Mouse (Mus musculus) liver, embryonic 14.5 days (tissue): ENCODE data around the gene Nacad. TPM values are rescaled to one million over a fixed set of nuclear protein-coding genes. Genes with fewer than 3 reads are reported as not detected.

Experiments
- ATAC-seq: fragments of 200-750 bp; cut with Nextera tagmentation; 2 replicates; pipeline ENCODE4 v1.8.0; 2017; ENCODE audit warnings: moderate number of reproducible peaks, mild to moderate bottlenecking, moderate library complexity; ENCODE audit not compliant: insufficient read depth
- DNase-seq, 3 experiments: peaks; one replicate each; pipeline ENCODE4 v3.0.0-alpha.2; 2012 to 2013; ENCODE audit warnings: low read depth in 3 of 3, low spot score in 3 of 3
- H3K27ac ChIP-seq: fragments of 300-500 bp; sonication (generic); 2 replicates; pipeline ENCODE4 v1.5.1; 2014; ENCODE audit warnings: moderate library complexity, mild to moderate bottlenecking, control low read depth, inconsistent platforms
- H3K27me3 ChIP-seq: fragments of 300-500 bp; sonication (generic); 2 replicates; pipeline ENCODE4 v1.6.1; 2014; ENCODE audit warnings: mild to moderate bottlenecking, low read length, moderate library complexity; ENCODE audit not compliant: control insufficient read depth, insufficient read depth
- H3K36me3 ChIP-seq: fragments of 300-500 bp; sonication (generic); replicated peaks from 2 replicates; pipeline ENCODE4 v1.6.1; 2014; ENCODE audit warnings: low read depth; ENCODE audit not compliant: control insufficient read depth, insufficient read depth
- H3K4me1 ChIP-seq, 2 experiments: fragments of 200-500 bp in 1 of 2; fragments of 300-500 bp in 1 of 2; sonication (generic) in 1 of 2; replicated peaks; 2 replicates each; pipeline ENCODE4 v1.6.1; 2012 to 2014; ENCODE audit warnings: antibody characterized with exemption in 1 of 2, inconsistent platforms in 1 of 2, low read length in 1 of 2; ENCODE audit not compliant: control insufficient read depth in 2 of 2, insufficient read depth in 2 of 2
- H3K4me2 ChIP-seq: fragments of 300-500 bp; sonication (generic); 2 replicates; pipeline ENCODE4 v1.6.1; 2014; ENCODE audit warnings: low read depth, mild to moderate bottlenecking, control low read depth, moderate library complexity
- H3K4me3 ChIP-seq, 2 experiments: fragments of 200-500 bp in 1 of 2; fragments of 300-500 bp in 1 of 2; sonication (generic) in 1 of 2; 2 replicates each; pipeline ENCODE4 v1.5.1; 2012 to 2014; ENCODE audit warnings: low read depth in 2 of 2, low read length in 2 of 2, mild to moderate bottlenecking in 2 of 2, control low read depth in 1 of 2, inconsistent platforms in 1 of 2, moderate library complexity in 1 of 2; ENCODE audit not compliant: insufficient read depth in 1 of 2
- H3K9ac ChIP-seq: fragments of 300-500 bp; sonication (generic); replicated peaks from 2 replicates; pipeline ENCODE4 v1.6.1; 2014; ENCODE audit warnings: mild to moderate bottlenecking, control low read depth, moderate library complexity
- H3K9me3 ChIP-seq: fragments of 300-500 bp; sonication (generic); 2 replicates; pipeline ENCODE4 v1.6.1; 2016; ENCODE audit warnings: low read length, mixed read lengths; ENCODE audit not compliant: control insufficient read depth
- CTCF ChIP-seq: IDR thresholded peaks from 2 replicates; pipeline ENCODE4 v1.5.1; 2016; ENCODE audit warnings: antibody characterized with exemption, low read depth, control low read depth
- EP300 ChIP-seq: IDR thresholded peaks from 2 replicates; pipeline ENCODE4 v1.6.1; 2016; ENCODE audit warnings: antibody characterized with exemption, low read depth
- WGBS: fragments of 180-500 bp; shearing (Covaris S2); extraction: QIAGEN DNeasy Blood & Tissue Kit; methylation state at CpG from one replicate; pipeline ENCODE4 v1.1.7; 2014; ENCODE audit not compliant: insufficient replicate concordance; 5-methylcytosine and 5-hydroxymethylcytosine counted together
- polyA plus RNA-seq, 2 experiments: library from polyadenylated mRNA; depleted of rRNA in 1 of 2; stranded (reverse) in 1 of 2; unstranded in 1 of 2; fragments of >200 nt; fragmentation: Nextera tagmentation in 1 of 2; extraction: Ambion mirVana in 1 of 2; gene quantifications; 2 replicates each; pipeline versions ENCODE4 v1.2.1 to v1.2.3; 2012 to 2014

The Nacad gene
- polyA plus RNA-seq, 2 experiments, result 4.0 to 6.2 TPM

DNA sequence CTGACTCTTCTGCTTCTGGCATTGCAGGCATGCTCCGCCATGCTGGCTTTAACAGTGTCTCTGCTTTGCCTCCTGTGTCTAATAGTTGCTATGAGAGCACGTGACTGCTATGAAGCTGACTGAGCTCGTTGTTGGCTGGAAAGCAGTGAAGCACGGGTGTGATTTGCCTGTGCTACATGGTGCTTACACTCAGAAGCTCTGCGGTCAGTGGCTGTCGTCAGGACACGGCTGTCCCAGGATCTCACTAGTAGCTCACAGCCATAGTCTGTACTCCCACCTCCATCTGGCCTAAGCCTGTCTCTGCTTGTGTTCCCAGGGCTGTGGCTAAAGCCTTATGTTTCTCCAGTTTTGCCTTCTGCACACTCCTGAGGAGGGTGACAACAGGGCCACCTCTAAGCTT lies 17.6 kb downstream of the Nacad start:
- Histone ChIP-seq H3K27ac (peak overlapping the region; percentile 28), H3K36me3 (peaks cover 17% of the 10 kb centered on the region), H3K9ac (no peak overlapping the region), H3K9me3 (no peaks in the 10 kb centered on the region), H3K27me3 (no peaks in the 10 kb centered on the region), H3K4me3 (no peak overlapping the region), H3K4me1 (peaks cover 49 to 69% of the 10 kb centered on the region in 2 experiments), H3K4me2 (no peak overlapping the region)
- TF ChIP-seq EP300 (no peak), CTCF (no peak)
- no peak for DNase-seq
- 88% methylated on average over 7 of the region's 7 CpGs for WGBS
- no peak for ATAC-seq

DNA sequence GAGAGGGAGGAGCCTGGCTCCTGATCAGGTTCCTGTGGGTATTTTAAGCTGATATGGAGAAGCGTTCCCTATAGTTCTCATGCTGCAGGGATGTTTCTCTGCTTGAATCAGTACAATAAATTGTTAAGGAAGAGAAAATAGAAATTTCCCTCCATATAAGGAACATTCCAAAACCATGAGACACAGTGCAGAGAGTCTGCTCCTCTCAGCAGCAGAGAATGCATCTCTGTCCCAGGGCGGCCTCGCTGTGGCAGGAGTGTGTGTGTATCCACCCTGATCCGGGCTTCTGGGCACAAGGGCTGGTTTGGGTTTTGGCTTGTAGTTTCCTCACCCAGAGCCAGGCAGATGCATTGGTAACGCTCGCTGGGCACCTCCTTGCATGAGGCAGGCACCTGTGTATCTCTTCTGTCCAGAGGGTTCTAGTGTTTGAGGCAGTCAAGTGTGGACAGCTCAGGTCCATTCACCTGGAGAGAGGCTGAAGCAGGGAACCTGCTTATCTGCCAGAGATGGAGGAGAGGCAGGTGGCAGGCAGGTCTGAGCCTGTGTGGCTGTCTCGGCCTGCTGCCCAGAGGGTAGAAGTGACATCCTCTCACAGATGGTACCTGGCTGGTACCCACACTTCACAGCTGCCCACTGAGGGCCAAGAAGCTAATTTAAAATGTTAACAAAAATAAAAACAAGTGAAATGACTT lies 18.5 kb downstream of the Nacad start:
- TF ChIP-seq EP300 (no peak), CTCF (no peak)
- Histone ChIP-seq H3K4me2 (no peak overlapping the region), H3K27ac (peak overlapping the region; percentile 9; the same call in 1 of the 2 replicates), H3K27me3 (no peaks in the 10 kb centered on the region), H3K4me1 (peaks cover 49 to 60% of the 10 kb centered on the region in 2 experiments), H3K9ac (no peak overlapping the region), H3K36me3 (peaks cover 17% of the 10 kb centered on the region), H3K4me3 (no peak overlapping the region), H3K9me3 (no peaks in the 10 kb centered on the region)
- WGBS, result 83% methylated on average over 7 of the region's 7 CpGs
- DNase-seq, result no peak
- no peak for ATAC-seq

DNA sequence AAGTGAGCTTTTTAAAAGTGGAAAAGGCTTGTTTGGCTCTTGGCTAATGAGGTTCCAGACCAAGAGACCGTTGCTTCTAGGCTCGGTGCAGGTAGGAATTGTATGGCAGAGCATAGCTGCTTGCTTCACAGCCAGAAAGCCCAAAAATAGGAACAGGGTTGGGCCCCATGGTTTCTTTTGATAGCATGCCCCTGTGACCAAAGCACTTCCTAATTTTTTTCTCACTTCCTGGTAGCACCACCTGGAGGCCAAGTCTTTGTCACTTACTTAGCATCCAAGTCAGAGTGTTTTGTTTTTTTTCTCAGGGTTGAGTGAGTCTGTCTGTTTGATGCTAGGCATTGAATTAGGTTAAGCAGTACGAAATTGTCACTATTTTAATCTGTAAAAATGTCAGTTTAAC lies 19.2 kb downstream of the Nacad start:
- TF ChIP-seq EP300 (0 out of 2 replicates have a peak, but pooled peaks have one; percentile 12), CTCF (peak; percentile 37)
- DNase-seq (no peak), ATAC-seq (no peak)
- no peak overlapping the region for H3K4me3 ChIP-seq
- 30% methylated on average over 3 of the region's 3 CpGs for WGBS
- H3K36me3 ChIP-seq, result peaks cover 12% of the 10 kb centered on the region
- peak overlapping the region; percentile 15; the same call in 1 of the 2 replicates for H3K4me2 ChIP-seq
- peak overlapping the region; percentile 66 for H3K27ac ChIP-seq
- H3K9ac ChIP-seq, result no peak overlapping the region
- H3K27me3 ChIP-seq, result no peaks in the 10 kb centered on the region
- H3K9me3 ChIP-seq, result no peaks in the 10 kb centered on the region
- peaks cover 41 to 52% of the 10 kb centered on the region in 2 experiments for H3K4me1 ChIP-seq

DNA sequence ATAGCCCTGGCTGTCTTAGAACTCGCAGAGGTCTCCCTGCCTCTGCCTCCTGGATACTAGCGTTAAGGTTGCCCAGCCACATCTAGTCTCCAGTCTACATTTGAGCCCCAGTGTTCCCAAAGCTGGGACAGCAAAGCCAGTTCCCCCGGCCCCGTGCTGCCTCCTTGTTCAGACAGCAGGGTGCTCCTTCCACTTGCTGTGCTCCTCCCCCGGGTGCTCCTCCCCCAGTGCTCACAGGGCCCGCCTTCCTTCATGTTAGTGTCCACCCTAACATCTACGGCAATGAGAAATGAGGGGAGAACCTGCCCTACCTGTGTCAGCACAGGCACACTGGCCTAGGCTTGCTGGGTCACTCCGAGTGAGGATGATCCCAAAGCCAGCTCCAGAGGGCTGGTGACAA lies 20.1 kb downstream of the Nacad start:
- H3K36me3 ChIP-seq, result peaks cover 12% of the 10 kb centered on the region
- ATAC-seq (no peak), DNase-seq (no peak)
- H3K4me3 ChIP-seq, result no peak overlapping the region
- TF ChIP-seq CTCF, result no peak
- no peak for TF ChIP-seq EP300
- H3K27me3 ChIP-seq, result no peaks in the 10 kb centered on the region
- H3K9ac ChIP-seq, result no peak overlapping the region
- WGBS, result 76% methylated on average over 8 of the region's 8 CpGs
- peak overlapping the region; percentile 66 for H3K27ac ChIP-seq
- H3K4me1 ChIP-seq, result peaks cover 33 to 43% of the 10 kb centered on the region in 2 experiments
- H3K9me3 ChIP-seq, result no peaks in the 10 kb centered on the region
- no peak overlapping the region for H3K4me2 ChIP-seq

DNA sequence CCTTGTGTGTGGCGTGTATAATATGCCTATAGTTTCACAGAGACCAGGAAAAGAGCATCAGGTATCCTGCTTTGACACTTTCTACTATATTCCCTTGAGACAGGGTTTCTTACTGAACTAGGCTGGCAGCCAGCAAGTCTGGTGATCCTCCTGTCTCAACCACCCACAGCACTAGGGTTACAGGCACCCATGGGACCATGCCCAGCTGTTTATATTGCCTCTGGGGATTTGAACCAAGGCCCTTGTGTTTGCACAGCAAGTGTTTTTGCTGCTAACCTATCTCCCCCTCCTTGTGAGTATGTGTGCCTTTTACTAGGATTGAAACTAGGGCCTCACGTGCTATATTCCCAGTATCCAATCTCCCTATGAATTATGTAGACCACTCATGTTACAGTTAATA lies 24.3 kb downstream of the Nacad start:
- H3K27ac ChIP-seq, result no peak overlapping the region
- H3K36me3 ChIP-seq, result peaks cover 4% of the 10 kb centered on the region
- no peak for ATAC-seq
- 64% methylated on average over 2 of the region's 2 CpGs for WGBS
- H3K4me1 ChIP-seq, result peaks cover 10 to 14% of the 10 kb centered on the region in 2 experiments
- no peaks in the 10 kb centered on the region for H3K27me3 ChIP-seq
- no peak overlapping the region for H3K4me3 ChIP-seq
- H3K4me2 ChIP-seq, result no peak overlapping the region
- H3K9me3 ChIP-seq, result no peaks in the 10 kb centered on the region
- H3K9ac ChIP-seq, result no peak overlapping the region
- no peak for DNase-seq
- no peak for TF ChIP-seq EP300
- no peak for TF ChIP-seq CTCF
